Mouse (Mus musculus) thymus, adult 2 months (tissue): Measurements from ENCODE around the gene Gpr153. TPM values are rescaled to one million over a fixed set of nuclear protein-coding genes. Genes with fewer than 3 reads are reported as not detected.

Experiments
- DNase-seq: peaks from one replicate; pipeline ENCODE4 v3.0.0; 2021
- H3K27ac ChIP-seq: fragments of 200-500 bp; 2 replicates; pipeline ENCODE4 v1.5.1; 2012; ENCODE audit warnings: low read length, control low read depth; ENCODE audit not compliant: control insufficient read depth, insufficient read depth
- H3K27me3 ChIP-seq: fragments of 200-500 bp; 2 replicates; pipeline ENCODE4 v1.6.1; 2012; ENCODE audit warnings: mild to moderate bottlenecking, low read length, moderate library complexity, mixed read lengths; ENCODE audit not compliant: control insufficient read depth, insufficient read depth
- H3K36me3 ChIP-seq: fragments of 200-500 bp; 2 replicates; pipeline ENCODE4 v1.6.1; 2012; ENCODE audit warnings: mild to moderate bottlenecking, low read length, moderate library complexity; ENCODE audit not compliant: control insufficient read depth, insufficient read depth
- H3K4me1 ChIP-seq: fragments of 200-500 bp; replicated peaks from 2 replicates; pipeline ENCODE4 v1.6.1; 2012; ENCODE audit warnings: low read length; ENCODE audit not compliant: control insufficient read depth, insufficient read depth
- H3K4me3 ChIP-seq: fragments of 200-500 bp; 2 replicates; pipeline ENCODE4 v1.5.1; 2012; ENCODE audit warnings: mild to moderate bottlenecking, low read length, control low read depth, moderate library complexity; ENCODE audit not compliant: control insufficient read depth, insufficient read depth
- CTCF ChIP-seq: fragments of 200-500 bp; IDR thresholded peaks from 2 replicates; pipeline ENCODE4 v1.5.1; 2012; ENCODE audit warnings: mild to moderate bottlenecking, control low read depth, low read length, moderate library complexity, borderline replicate concordance; ENCODE audit not compliant: control insufficient read depth, poor library complexity, insufficient read depth; ENCODE audit errors: extremely low read depth
- POLR2A ChIP-seq: fragments of 200-500 bp; IDR thresholded peaks from 2 replicates; pipeline ENCODE4 v1.6.1; 2012; ENCODE audit warnings: mild to moderate bottlenecking, low read length, control low read depth, moderate library complexity; ENCODE audit not compliant: control insufficient read depth, poor library complexity, insufficient read depth; ENCODE audit errors: extremely low read depth
- WGBS: fragments of 180-500 bp; shearing (Covaris S2); methylation state at CpG from one replicate; pipeline ENCODE4 v1.1.7; 2018; 5-methylcytosine and 5-hydroxymethylcytosine counted together
- polyA plus RNA-seq: library from polyadenylated mRNA; depleted of rRNA; stranded (reverse); fragments of >200 nt; gene quantifications from 2 replicates; pipeline ENCODE4 v1.2.3, GENCODE M21; 2012

Gene Gpr153
- polyA plus RNA-seq, 1 experiment: 5.3 TPM

DNA sequence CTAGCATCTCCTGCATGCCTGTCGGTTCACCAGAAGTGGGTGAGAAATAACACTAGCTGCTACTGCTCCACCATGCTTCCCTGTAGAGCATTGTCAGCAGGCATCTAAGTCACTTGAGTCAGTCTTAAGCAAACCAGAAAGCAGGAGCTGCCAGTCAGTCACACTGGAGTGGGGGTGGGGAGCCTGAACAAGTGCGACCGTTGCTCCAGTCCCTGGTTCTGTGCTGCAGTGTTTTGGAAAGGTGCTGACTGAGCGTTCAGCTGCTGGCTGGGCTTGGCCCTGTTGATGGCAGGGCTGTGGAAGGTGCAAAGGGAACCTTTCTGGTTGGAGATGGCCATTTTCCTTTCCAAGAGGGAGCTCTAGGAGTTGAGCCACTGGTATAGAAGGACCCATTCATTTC lies 34.1 kb upstream of the Gpr153 start:
- no peak for DNase-seq
- Histone ChIP-seq H3K4me1 (peaks cover 11% of the 10 kb centered on the region; the same call in 1 of the 2 replicates), H3K4me3 (no peak overlapping the region), H3K36me3 (no peaks in the 10 kb centered on the region), H3K27ac (no peak overlapping the region), H3K27me3 (no peaks in the 10 kb centered on the region)
- 91% methylated on average over 4 of the region's 4 CpGs for WGBS
- TF ChIP-seq CTCF: no peak

DNA sequence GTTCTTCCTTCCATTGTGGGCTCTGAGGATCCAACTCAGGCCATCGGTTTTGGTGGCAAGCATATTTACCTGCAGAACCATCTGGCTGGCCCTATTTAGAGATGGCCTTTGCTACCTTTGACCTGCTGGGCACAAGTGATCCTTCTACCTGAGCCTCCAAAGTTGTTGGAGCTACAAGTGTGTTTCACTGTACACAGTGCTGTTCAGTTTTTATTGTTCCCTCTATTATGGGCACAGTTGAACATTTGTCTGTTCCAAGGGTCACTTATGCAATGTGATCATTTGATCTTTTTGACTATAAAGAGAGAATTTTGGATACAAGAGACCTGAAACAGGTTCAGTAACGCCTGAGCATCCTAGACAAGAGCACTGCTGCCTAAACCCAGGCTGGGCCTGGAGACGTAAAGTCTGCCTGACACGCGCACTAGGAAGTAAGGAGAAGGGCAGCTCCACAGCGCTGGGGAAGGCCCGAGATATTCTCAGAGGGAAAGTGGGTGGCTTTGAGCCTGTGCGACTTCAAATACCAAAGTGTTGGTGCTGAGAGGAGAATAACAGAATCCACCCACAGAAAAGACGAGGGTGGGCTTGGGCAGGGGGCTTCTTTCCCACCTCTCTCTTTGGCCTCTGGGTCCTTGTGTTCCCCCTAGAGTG lies 30.7 kb upstream of the Gpr153 start:
- no peak for TF ChIP-seq CTCF
- H3K4me1 ChIP-seq: peaks cover 27% of the 10 kb centered on the region; the same call in 1 of the 2 replicates
- 93% methylated on average over 9 of the region's 9 CpGs for WGBS
- no peak overlapping the region for H3K4me3 ChIP-seq
- no peaks in the 10 kb centered on the region for H3K27me3 ChIP-seq
- no peak overlapping the region for H3K27ac ChIP-seq
- no peaks in the 10 kb centered on the region for H3K36me3 ChIP-seq
- no peak for DNase-seq

DNA sequence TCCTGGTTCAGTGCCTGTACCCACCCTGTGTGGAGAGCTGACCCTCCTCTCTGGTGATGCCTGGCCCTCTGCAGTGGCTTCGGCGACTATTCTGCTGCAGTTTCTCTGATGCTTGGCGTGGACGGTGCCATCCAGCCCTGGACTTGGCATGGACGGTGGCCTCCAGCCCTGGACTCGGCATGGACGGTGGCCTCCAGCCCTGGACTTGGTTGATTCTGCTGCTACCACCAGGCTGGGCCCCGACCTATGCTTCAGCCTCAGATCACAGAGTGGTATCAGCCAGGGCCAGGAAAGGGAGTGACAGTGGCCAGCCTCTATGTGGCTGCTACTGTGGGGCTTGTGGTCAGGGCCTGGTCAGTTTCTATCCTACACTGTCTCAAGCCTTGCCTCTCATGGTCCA lies 30.1 kb upstream of the Gpr153 start:
- Histone ChIP-seq H3K27me3 (no peaks in the 10 kb centered on the region), H3K4me3 (no peak overlapping the region), H3K27ac (no peak overlapping the region), H3K4me1 (peaks cover 27% of the 10 kb centered on the region; the same call in 1 of the 2 replicates), H3K36me3 (no peaks in the 10 kb centered on the region)
- DNase-seq: no peak
- TF ChIP-seq CTCF (no peak), POLR2A (no peak)
- 96% methylated on average over 8 of the region's 8 CpGs for WGBS

DNA sequence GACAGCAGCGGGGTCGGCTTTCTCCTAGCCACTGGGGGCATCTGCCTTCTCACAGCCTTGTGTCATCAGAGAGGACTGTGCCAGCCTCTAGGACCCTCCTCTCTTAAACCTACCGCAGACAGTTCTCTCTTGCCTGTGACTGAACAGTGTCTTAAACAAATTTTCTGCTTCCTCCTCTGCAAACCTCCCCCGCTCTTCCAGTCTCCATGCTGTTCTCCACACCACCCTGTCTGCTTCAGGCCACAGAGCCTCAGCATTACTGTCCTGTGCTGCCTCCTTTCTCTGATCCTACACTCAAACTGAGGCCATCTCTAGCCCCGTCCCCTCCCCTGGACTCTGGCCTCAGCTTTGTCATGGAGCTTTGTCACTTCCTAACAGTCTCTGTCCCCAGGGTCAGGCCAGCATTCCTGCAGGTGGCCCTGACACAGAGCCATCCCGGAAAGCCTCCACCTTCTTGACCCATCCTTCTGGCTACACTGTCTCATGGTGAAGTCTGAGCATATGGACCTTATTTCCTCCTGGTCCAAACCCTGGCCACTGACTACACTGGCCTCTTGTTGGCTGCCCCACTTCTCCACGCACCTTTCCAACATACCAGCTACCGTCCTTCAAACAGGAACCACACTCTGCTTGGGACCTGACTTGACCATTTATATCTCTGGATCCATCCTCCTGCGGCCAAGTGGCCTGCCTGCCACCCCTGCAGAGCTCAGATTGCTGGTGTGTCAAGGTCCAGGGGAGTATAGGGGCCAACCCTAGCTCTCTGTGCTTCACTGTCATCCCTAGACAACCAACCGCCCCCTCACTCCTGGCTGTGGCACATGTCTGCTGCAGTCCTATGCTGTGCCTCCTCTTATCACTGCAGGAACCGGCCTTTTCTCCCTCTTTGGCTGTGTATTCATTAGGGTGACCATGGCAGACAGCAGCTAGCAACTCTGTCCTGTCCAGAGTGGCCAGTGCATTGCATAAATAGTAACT lies 29.2 kb upstream of the Gpr153 start:
- WGBS: 96% methylated on average over 11 of the region's 11 CpGs
- Histone ChIP-seq H3K4me1 (peaks cover 24% of the 10 kb centered on the region; the same call in 1 of the 2 replicates), H3K36me3 (no peaks in the 10 kb centered on the region), H3K27ac (no peak overlapping the region), H3K27me3 (no peaks in the 10 kb centered on the region), H3K4me3 (no peak overlapping the region)
- DNase-seq: no peak
- TF ChIP-seq CTCF: no peak
- no peak for TF ChIP-seq POLR2A

DNA sequence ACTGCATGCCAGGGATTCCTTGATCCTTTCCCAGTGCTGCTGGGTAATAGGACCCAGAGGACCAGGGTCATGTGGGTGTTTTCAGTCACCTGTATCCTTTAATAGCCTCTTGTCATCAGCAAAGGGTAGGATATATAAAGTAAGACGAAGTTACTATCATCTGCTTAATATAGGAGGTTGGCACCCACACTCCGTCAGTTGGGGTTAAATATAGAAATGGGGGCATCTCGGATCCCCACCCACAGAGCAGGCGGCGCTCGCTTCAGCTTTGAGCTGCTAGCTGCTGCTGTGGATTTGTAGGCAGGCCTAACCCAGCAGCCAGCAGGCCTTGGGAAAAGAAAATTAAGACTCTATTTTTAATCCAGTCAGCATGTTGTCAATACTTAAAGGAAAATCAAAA lies 28.0 kb upstream of the Gpr153 start:
- H3K27me3 ChIP-seq: no peaks in the 10 kb centered on the region
- no peak overlapping the region for H3K4me3 ChIP-seq
- no peak for DNase-seq
- 80% methylated on average over 6 of the region's 6 CpGs for WGBS
- no peak overlapping the region for H3K27ac ChIP-seq
- TF ChIP-seq CTCF: no peak
- TF ChIP-seq POLR2A: no peak
- no peaks in the 10 kb centered on the region for H3K36me3 ChIP-seq
- H3K4me1 ChIP-seq: peaks cover 20% of the 10 kb centered on the region; the same call in 1 of the 2 replicates

DNA sequence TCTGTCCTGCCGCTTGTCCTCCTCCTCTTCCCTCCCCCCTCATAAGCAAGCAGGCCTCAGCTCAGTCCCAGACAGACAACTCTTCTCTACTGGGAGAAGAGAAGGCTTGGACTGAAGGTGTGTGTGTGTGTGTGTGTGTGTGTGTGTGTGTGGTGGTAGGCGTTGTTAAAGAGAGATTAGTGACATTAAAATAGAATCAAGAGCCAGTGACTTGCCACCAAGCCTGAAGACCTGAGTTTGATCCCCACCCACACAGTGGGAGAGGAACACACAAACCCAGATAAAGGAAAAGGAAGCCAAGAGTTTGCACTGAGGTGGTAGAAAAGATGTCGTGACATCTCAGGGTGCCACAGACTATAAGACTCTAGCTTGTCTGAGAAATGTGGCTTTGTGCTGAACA lies 26.8 kb upstream of the Gpr153 start:
- Histone ChIP-seq H3K4me3 (no peak overlapping the region), H3K27me3 (no peaks in the 10 kb centered on the region), H3K27ac (peak overlapping the region; percentile 38), H3K36me3 (no peaks in the 10 kb centered on the region), H3K4me1 (peaks cover 20% of the 10 kb centered on the region; the same call in 1 of the 2 replicates)
- TF ChIP-seq CTCF: no peak
- no peak for TF ChIP-seq POLR2A
- 56% methylated on average over 3 of the region's 3 CpGs for WGBS
- DNase-seq: peak; percentile 9
